Mouse (Mus musculus): ENCODE data around the gene Heatr3.

- TF ChIP-seq ZNF384 (IDR thresholded peaks at IDR 0.05; ENCODE audit: low read depth, low read length) (no peak), POLR2A (IDR thresholded peaks at IDR 0.05; ENCODE audit: low read depth, low read length) (no peak), JUN (IDR thresholded peaks at IDR 0.05; ENCODE audit: insufficient read depth, low read depth, low read length) (no peak), EP300 (IDR thresholded peaks at IDR 0.05; ENCODE audit: low read length) (no peak), CTCF (conservative IDR thresholded peaks at IDR 0.05 in 1 of 2, IDR thresholded peaks at IDR 0.05 in 1 of 2; ENCODE audit: low read depth in 2 of 2, low read length in 2 of 2) (no peak), TBP (conservative IDR thresholded peaks at IDR 0.05; ENCODE audit: low read depth, low read length) (no peak), USF1 (IDR thresholded peaks at IDR 0.05; ENCODE audit: low read depth, low read length) (no peak)
Observed at GRCm38 (mm10) chr8:88197328-88197727, 59.7 kb downstream of the Heatr3 start.
